Mouse (Mus musculus) liver, embryonic 14.5 days (tissue): ENCODE measurements around the gene Nek7.

Experiments
- CTCF ChIP-seq: IDR thresholded peaks from 2 replicates; pipeline ENCODE4 v1.5.1; 2016; ENCODE audit warnings: antibody characterized with exemption, low read depth, control low read depth
- EP300 ChIP-seq: IDR thresholded peaks from 2 replicates; pipeline ENCODE4 v1.6.1; 2016; ENCODE audit warnings: antibody characterized with exemption, low read depth

DNA sequence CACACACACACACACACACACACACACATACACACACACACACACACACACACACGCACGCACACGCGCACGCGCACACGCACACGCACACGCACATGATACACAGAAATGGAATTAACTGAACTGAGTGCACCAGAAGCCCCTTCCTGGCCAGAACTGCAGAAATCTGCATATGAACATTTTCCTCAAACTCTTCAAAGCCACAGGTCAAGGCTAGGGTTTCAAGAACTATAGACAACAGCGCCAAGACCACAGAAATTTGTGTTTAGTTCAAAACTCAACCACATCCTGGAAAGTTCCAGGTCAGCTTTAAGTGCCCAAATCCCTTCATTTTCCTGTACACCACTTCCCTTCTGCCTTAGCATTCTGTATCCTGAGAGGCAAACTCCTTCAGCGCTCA lies 21.9 kb downstream of the Nek7 start:
- TF ChIP-seq CTCF (no peak), EP300 (no peak)
